Comparison of ENCODE assay signal across 9 mouse cellular contexts in the genomic region with DNA sequence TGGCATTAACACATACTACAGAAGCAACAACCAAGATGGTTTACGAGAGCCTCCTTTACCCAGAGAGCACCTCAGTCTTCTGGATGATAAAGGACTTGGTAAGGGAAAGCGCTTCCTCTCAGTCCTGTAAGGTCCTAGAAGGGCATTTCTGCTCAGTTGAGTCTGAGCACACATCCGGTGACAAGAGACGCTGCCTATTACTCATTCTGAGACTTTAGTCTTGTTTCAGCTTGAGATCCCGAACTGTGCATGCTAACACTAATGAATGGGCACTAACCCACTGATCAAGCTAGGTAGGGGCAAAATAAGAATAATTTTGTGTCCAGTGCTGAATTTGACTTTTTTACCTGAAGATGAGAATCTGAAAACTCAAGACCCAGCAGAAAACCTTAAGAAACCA.
"Had no signal": no experiment of that assay in that cellular context is flagged by ENCODE, and none has a peak within 500 bp of the region (broad histone marks: within the 10 kb centered on the region; RNA-seq: fewer than 3 reads in every experiment).

No protein-coding gene starts in this region.

- H3K9ac ChIP-seq: limb, embryonic 13.5 days; liver, embryonic 14.5 days had no signal

- H3K27me3 ChIP-seq: limb, embryonic 13.5 days had no signal

- H3K4me2 ChIP-seq: limb, embryonic 13.5 days had no signal

- H3K36me3 ChIP-seq: limb, embryonic 13.5 days had no signal

- H3K9me3 ChIP-seq: limb, embryonic 13.5 days had no signal

- DNase-seq: kidney, adult 18-20 months; kidney, postnatal 10 days; left cerebral cortex, postnatal 4 days; lung, adult 18-20 months; thymus, adult 18-20 months; thymus, postnatal 14 days had no signal

- H3K4me1 ChIP-seq: limb, embryonic 13.5 days had no signal

- H3K4me3 ChIP-seq: limb, embryonic 13.5 days had no signal

- H3K27ac ChIP-seq: limb, embryonic 13.5 days; liver, embryonic 14.5 days; stomach, postnatal 0 days had no signal
